Mouse (Mus musculus): ENCODE measurements around the gene Stra6.

GRCm38 (mm10) chr9:58139947-58140346 lies 76.4 kb downstream of the Stra6 start:
- TF ChIP-seq ZNF384 (IDR thresholded peaks at IDR 0.05; ENCODE audit: low read depth, low read length) (no peak), CHD2 (IDR thresholded peaks at IDR 0.05; ENCODE audit: low read length) (no peak), POLR2A (IDR thresholded peaks at IDR 0.05; ENCODE audit: low read depth, low read length) (no peak), CHD1 (IDR thresholded peaks at IDR 0.05; ENCODE audit: low read depth, low read length) (no peak), MAX (IDR thresholded peaks at IDR 0.05; ENCODE audit: low read length) (no peak), CTCF (conservative IDR thresholded peaks at IDR 0.05 in 1 of 2, IDR thresholded peaks at IDR 0.05 in 1 of 2; ENCODE audit: low read depth in 2 of 2, low read length in 2 of 2) (no peak)

Data from CH12.LX (cell line).